Mouse (Mus musculus): Measurements from ENCODE around the gene Gm5346. TPM values are rescaled to one million over a fixed set of nuclear protein-coding genes. Genes with fewer than 3 reads are reported as not detected.
"Not testable (repeated sequence)": the region's sequence is repeated elsewhere in the genome, so short reads cannot be mapped to it uniquely, and the experiment has no call there.

The Gm5346 gene
- not detected in 2 replicates for polyA plus RNA-seq (2012; ENCODE audit: insufficient read depth, insufficient read length, missing spikeins)

- H3K4me3 ChIP-seq (ENCODE audit: insufficient read depth, low read length), result no peak within 1 kb of the TSS
Measured at GRCm38 (mm10) chr8:43627176-43627575, at the start of gene Gm5346. Gm5346 (minus strand) TSS chr8:43627276.

GRCm38 (mm10) chr8:43616046-43616445 is 11.0 kb downstream of the Gm5346 start:
- TF ChIP-seq POLR2A (IDR thresholded peaks at IDR 0.05; ENCODE audit: borderline replicate concordance, low read depth, low read length) (no peak), CTCF (IDR thresholded peaks at IDR 0.05; ENCODE audit: low read depth, low read length) (no peak)
- Histone ChIP-seq H3K27ac (ENCODE audit: insufficient read depth, low read depth, low read length) (no peak overlapping the region), H3K4me3 (ENCODE audit: insufficient read depth, low read length) (no peak overlapping the region), H3K4me1 (ENCODE audit: control insufficient read depth, insufficient read depth, low read length) (no peaks in the 10 kb centered on the region)

More at GRCm38 (mm10) chr8:43627176-43627575, at the start of gene Gm5346:
- no peaks in the 10 kb centered on the region for H3K4me1 ChIP-seq (ENCODE audit: control insufficient read depth, insufficient read depth, low read length)
- no peak for TF ChIP-seq CTCF (IDR thresholded peaks at IDR 0.05; ENCODE audit: low read depth, low read length)
- no peak for TF ChIP-seq POLR2A (IDR thresholded peaks at IDR 0.05; ENCODE audit: borderline replicate concordance, low read depth, low read length)
- H3K27ac ChIP-seq (ENCODE audit: insufficient read depth, low read depth, low read length), result no peak within 1 kb of the TSS

GRCm38 (mm10) chr8:43603657-43604056 is 23.4 kb downstream of the Gm5346 start:
- not testable (repeated sequence) for H3K4me1 ChIP-seq (ENCODE audit: control insufficient read depth, insufficient read depth, low read length); H3K27ac ChIP-seq (ENCODE audit: insufficient read depth, low read depth, low read length); H3K4me3 ChIP-seq (ENCODE audit: insufficient read depth, low read length)

GRCm38 (mm10) chr8:43603166-43603565 is 23.9 kb downstream of the Gm5346 start:
- not testable (repeated sequence) for H3K27ac ChIP-seq (ENCODE audit: insufficient read depth, low read depth, low read length); H3K4me1 ChIP-seq (ENCODE audit: control insufficient read depth, insufficient read depth, low read length); H3K4me3 ChIP-seq (ENCODE audit: insufficient read depth, low read length)

- H3K4me3 ChIP-seq (ENCODE audit: insufficient read depth, low read length); H3K4me1 ChIP-seq (ENCODE audit: control insufficient read depth, insufficient read depth, low read length); H3K27ac ChIP-seq (ENCODE audit: insufficient read depth, low read depth, low read length): not testable (repeated sequence)
Measured at GRCm38 (mm10) chr8:43576607-43577006, 50.5 kb downstream of the Gm5346 start, which contains the start of gene Adam26a. Adam26a (minus strand) TSS chr8:43576707.

Other genes starting within 250 kb of the Gm5346 start
- not detected in 2 replicates for gene Adam26b, start 99.2 kb downstream of the Gm5346 start, polyA plus RNA-seq (2012; ENCODE audit: insufficient read depth, insufficient read length, missing spikeins)
- not detected in 2 replicates for gene Adam26a, start 50.6 kb downstream of the Gm5346 start, polyA plus RNA-seq (2012; ENCODE audit: insufficient read depth, insufficient read length, missing spikeins)
- gene Adam34, start 82.8 kb upstream of the Gm5346 start, polyA plus RNA-seq (2012; ENCODE audit: insufficient read depth, insufficient read length, missing spikeins), result not detected in 2 replicates